Mouse (Mus musculus) cerebellum, adult 2 months (tissue): ENCODE results near the gene Cemip. TPM values are rescaled to one million over a fixed set of nuclear protein-coding genes. Genes with fewer than 3 reads are reported as not detected.
A peak's percentile ranks its signal among the peaks of the same experiment; 100 is the strongest.

Experiments
- DNase-seq, 2 experiments: peaks; one replicate each; pipeline ENCODE4 v3.0.0; 2021
- H3K27ac ChIP-seq: fragments of 200-500 bp; 2 replicates; pipeline ENCODE4 v1.5.1; 2012; ENCODE audit warnings: low read length, control low read depth, inconsistent platforms; ENCODE audit not compliant: insufficient read depth
- H3K27me3 ChIP-seq: fragments of 200-500 bp; 2 replicates; pipeline ENCODE4 v1.6.1; 2012; ENCODE audit warnings: inconsistent platforms, mild to moderate bottlenecking, low read length, moderate library complexity; ENCODE audit not compliant: control insufficient read depth, insufficient read depth
- H3K4me1 ChIP-seq: fragments of 200-500 bp; 2 replicates; pipeline ENCODE4 v1.6.1; 2011; ENCODE audit warnings: low read length; ENCODE audit not compliant: control insufficient read depth, insufficient read depth
- H3K4me3 ChIP-seq: fragments of 200-500 bp; replicated peaks from 2 replicates; pipeline ENCODE3; 2011; ENCODE audit warnings: mild to moderate bottlenecking, low read depth, low read length, control low read depth; ENCODE audit not compliant: insufficient read depth
- CTCF ChIP-seq: fragments of 200-500 bp; IDR thresholded peaks from 2 replicates; pipeline ENCODE4 v1.5.1; 2011; ENCODE audit warnings: low read depth, mild to moderate bottlenecking, control low read depth, low read length, moderate library complexity, borderline replicate concordance; ENCODE audit not compliant: insufficient read depth
- POLR2A ChIP-seq: fragments of 200-500 bp; IDR thresholded peaks from 2 replicates; pipeline ENCODE4 v1.6.1; 2011; ENCODE audit warnings: low read length, control low read depth, borderline replicate concordance; ENCODE audit not compliant: insufficient read depth
- WGBS: fragments of 180-500 bp; shearing (Covaris S2); methylation state at CpG from one replicate; pipeline ENCODE4 v1.1.7; 2018; 5-methylcytosine and 5-hydroxymethylcytosine counted together
- polyA plus RNA-seq: library from polyadenylated mRNA; depleted of rRNA; stranded (reverse); fragments of >200 nt; gene quantifications from 2 replicates; pipeline ENCODE4 v1.2.3, GENCODE M21; 2012

Cemip gene
- polyA plus RNA-seq, 1 experiment = 5.4 TPM

DNA sequence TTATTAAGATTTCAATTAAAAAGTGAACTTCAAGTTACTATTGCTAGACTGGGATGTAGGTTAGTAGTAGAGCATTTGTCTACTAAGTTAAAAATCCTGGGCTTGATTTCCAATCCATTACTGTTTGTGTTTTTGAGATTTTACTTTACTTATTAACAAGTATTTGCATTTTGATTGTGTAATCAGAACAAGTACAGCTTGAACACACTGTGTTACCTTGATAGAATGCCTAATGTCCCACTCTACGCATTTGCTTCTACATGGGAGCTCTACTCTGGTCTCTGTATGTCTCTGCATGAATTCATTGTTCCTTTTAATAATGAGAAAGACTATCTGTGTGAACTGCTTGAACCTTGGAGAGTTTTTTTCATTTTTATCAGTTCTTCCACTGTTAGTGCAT, 20.6 kb upstream of the Cemip start:
- no peak for DNase-seq
- Histone ChIP-seq H3K27ac (no peak overlapping the region), H3K4me1 (no peaks in the 10 kb centered on the region), H3K4me3 (no peak overlapping the region), H3K27me3 (no peaks in the 10 kb centered on the region)
- 95% methylated on average over 1 of the region's 1 CpGs for WGBS
- no peak for TF ChIP-seq CTCF
- no peak for TF ChIP-seq POLR2A

- Histone ChIP-seq H3K27ac (no peak overlapping the region), H3K4me1 (no peaks in the 10 kb centered on the region), H3K4me3 (no peak overlapping the region), H3K27me3 (no peaks in the 10 kb centered on the region)
- 96% methylated on average over 1 of the region's 1 CpGs for WGBS
- TF ChIP-seq CTCF = no peak
- TF ChIP-seq POLR2A = no peak
- no peak for DNase-seq
Measured at GRCm38 (mm10) chr7:84102589-84102988, 16.3 kb upstream of the Cemip start.

- Histone ChIP-seq H3K27ac (no peak overlapping the region), H3K27me3 (no peaks in the 10 kb centered on the region), H3K4me1 (peaks cover 5% of the 10 kb centered on the region; the same call in 1 of the 2 replicates), H3K4me3 (no peak overlapping the region)
- TF ChIP-seq CTCF (no peak), POLR2A (no peak)
- DNase-seq = no peak
- WGBS = 86% methylated on average over 3 of the region's 3 CpGs
Measured at GRCm38 (mm10) chr7:84100672-84101071, 14.4 kb upstream of the Cemip start.

- DNase-seq = no peak
- H3K27me3 ChIP-seq = no peaks in the 10 kb centered on the region; the same call in 1 of the 2 replicates
- WGBS = 96% methylated on average over 1 of the region's 1 CpGs
- TF ChIP-seq CTCF = no peak
- no peak for TF ChIP-seq POLR2A
- peaks cover 5% of the 10 kb centered on the region; the same call in 1 of the 2 replicates for H3K4me1 ChIP-seq
- no peak overlapping the region for H3K27ac ChIP-seq
- H3K4me3 ChIP-seq = no peak overlapping the region
Measured at GRCm38 (mm10) chr7:84098098-84098497, 11.8 kb upstream of the Cemip start.

DNA sequence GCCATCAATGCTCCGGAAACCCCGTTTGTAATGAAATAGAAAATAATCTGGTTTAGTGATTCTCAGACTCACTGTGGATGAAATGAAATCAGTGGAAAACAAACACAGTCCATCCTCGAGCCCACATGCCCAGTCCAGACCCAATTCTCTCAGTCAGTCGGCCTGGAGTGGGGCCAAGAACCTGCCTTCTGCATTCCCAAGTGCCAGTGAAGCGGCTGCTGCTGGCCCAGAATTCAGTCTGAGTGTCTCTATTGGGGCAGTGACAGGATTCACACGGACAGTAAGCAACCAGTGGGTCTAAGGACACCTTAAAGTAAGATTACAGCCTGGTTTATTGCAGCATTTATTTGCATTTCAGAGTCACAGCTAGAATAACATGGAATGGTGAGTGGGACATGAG, 10.2 kb upstream of the Cemip start:
- no peak for TF ChIP-seq POLR2A
- TF ChIP-seq CTCF = no peak
- H3K4me3 ChIP-seq = no peak overlapping the region
- H3K4me1 ChIP-seq = peaks cover 5% of the 10 kb centered on the region; the same call in 1 of the 2 replicates
- WGBS = 29% methylated on average over 6 of the region's 6 CpGs
- DNase-seq = peak; percentile 66 to 71
- no peak overlapping the region for H3K27ac ChIP-seq
- no peaks in the 10 kb centered on the region; the same call in 1 of the 2 replicates for H3K27me3 ChIP-seq

- Histone ChIP-seq H3K27me3 (no peaks in the 10 kb centered on the region; the same call in 1 of the 2 replicates), H3K4me1 (no peaks in the 10 kb centered on the region), H3K4me3 (no peak overlapping the region), H3K27ac (no peak overlapping the region)
- TF ChIP-seq POLR2A (no peak), CTCF (no peak)
- 88% methylated on average over 4 of the region's 4 CpGs for WGBS
- DNase-seq = no peak
Measured at GRCm38 (mm10) chr7:84090793-84091192, 4.5 kb upstream of the Cemip start.

DNA sequence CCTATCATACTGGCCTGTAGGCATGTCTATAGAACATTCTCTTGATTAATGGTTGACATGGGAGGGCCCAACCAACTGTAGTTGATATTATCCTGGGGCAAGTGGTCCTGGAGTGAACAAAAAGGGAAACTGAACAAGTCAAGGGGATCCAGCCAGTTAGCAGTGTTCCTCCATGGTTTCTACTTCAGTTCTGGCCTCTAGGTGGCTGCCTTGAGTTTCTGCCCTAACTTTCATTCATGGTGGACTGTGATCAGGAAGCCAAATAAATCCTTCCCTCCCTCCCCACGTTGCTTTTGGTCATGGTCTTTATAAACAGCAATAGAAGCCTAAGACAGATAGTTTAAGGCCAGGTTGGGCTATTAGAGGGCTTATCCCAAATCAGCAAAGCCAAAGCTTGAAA, 3.5 kb upstream of the Cemip start:
- WGBS = 25% methylated on average over 1 of the region's 1 CpGs
- DNase-seq = no peak
- Histone ChIP-seq H3K4me3 (no peak overlapping the region), H3K27me3 (no peaks in the 10 kb centered on the region), H3K4me1 (no peaks in the 10 kb centered on the region), H3K27ac (no peak overlapping the region)
- TF ChIP-seq POLR2A = no peak
- TF ChIP-seq CTCF = peak; percentile 24; the same call in 1 of the 2 replicates

DNA sequence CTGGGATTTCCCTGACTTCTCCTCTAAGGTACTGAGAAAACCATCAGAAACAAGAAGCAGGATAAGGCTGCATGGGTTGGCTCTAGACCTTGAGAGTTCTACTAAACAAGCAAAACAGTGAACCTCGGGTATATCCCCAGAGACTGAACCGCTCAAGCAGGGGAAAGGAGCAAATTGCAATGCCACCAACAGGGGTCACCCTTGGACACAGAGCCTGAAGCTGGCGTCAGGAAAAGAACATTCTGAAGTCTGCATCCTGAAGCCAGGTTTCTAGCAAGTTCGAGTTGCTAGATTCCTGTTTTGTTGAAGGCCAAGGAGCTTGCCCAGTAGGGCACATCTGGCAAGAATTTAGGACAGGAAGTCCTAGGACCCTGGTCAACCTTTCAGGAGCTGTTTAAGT, 2.7 kb upstream of the Cemip start:
- no peaks in the 10 kb centered on the region for H3K27me3 ChIP-seq
- H3K4me3 ChIP-seq = no peak overlapping the region
- H3K4me1 ChIP-seq = no peaks in the 10 kb centered on the region
- no peak for TF ChIP-seq POLR2A
- TF ChIP-seq CTCF = peak; percentile 80
- peak; percentile 63 to 74 for DNase-seq
- H3K27ac ChIP-seq = no peak overlapping the region
- 8% methylated on average over 4 of the region's 4 CpGs for WGBS

DNA sequence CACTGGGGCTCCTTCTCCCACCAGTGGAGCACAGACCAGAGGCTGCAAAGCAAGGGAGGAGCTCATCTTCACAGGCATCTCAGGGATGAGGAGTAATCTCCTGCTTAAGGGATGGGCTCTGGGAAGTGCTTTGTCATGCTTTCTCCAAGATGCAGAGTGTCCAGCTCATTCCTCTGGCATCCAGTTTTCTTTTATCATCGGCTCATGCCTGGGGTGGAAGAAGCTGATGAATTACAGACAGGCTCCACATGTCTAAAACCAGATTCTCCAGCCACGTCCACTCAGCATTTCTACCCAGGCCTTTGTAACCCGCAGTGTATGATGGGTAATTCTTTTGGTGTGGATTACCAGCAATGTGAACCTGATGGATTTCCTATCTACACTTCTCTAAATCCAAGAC, 1.9 kb upstream of the Cemip start:
- TF ChIP-seq POLR2A (no peak), CTCF (no peak)
- Histone ChIP-seq H3K27me3 (no peaks in the 10 kb centered on the region), H3K4me3 (no peak overlapping the region), H3K27ac (no peak overlapping the region), H3K4me1 (no peaks in the 10 kb centered on the region)
- DNase-seq = no peak
- 92% methylated on average over 3 of the region's 3 CpGs for WGBS
